In genomic region chr9:62370648-62371280, GRCm38 (mm10) we compare ENCODE assay signal across 1 mouse cellular context.
TF ChIP-seq lines count a peak whose summit lies in the region.

No protein-coding gene starts in this region.

TF ChIP-seq in CH12.LX, 34 proteins besides CTCF, POLR2A, EP300 and RAD21 (continued from another document):
- TF ChIP-seq ZNF384 (IDR thresholded peaks at IDR 0.05; ENCODE audit: low read depth, low read length) (no peak), PAX5 (IDR thresholded peaks at IDR 0.05; ENCODE audit: low read length) (no peak), USF1 (IDR thresholded peaks at IDR 0.05; ENCODE audit: low read depth, low read length) (no peak), ZKSCAN1 (IDR thresholded peaks at IDR 0.05; ENCODE audit: borderline replicate concordance, low read depth, low read length) (no peak), KAT2A (IDR thresholded peaks at IDR 0.05; ENCODE audit: insufficient replicate concordance, low read length) (0 out of 2 replicates have a peak, but pooled peaks have one; percentile 45), POLR2AphosphoS2 (IDR thresholded peaks at IDR 0.05; ENCODE audit: low read depth, low read length) (no peak), IRF4 (IDR thresholded peaks at IDR 0.05; ENCODE audit: low read depth, low read length) (peak; percentile 66; the same call in 1 of the 2 replicates), TBP (conservative IDR thresholded peaks at IDR 0.05; ENCODE audit: low read depth, low read length) (no peak), SMC3 (IDR thresholded peaks at IDR 0.05; ENCODE audit: low read depth, low read length) (no peak), ETS1 (conservative IDR thresholded peaks at IDR 0.05; ENCODE audit: low read depth, low read length) (peak; percentile 59), MAX (IDR thresholded peaks at IDR 0.05; ENCODE audit: low read length) (peak; percentile 63), NRF1 (IDR thresholded peaks at IDR 0.05; ENCODE audit: low read depth, low read length) (0 out of 2 replicates have a peak, but pooled peaks have one; percentile 7), SIN3A (IDR thresholded peaks at IDR 0.05; ENCODE audit: low read length) (peak; percentile 30; the same call in 1 of the 2 replicates)
